Mouse (Mus musculus) embryonic fibroblast, embryonic 13.5 days (primary cell): Measurements from ENCODE around the gene St3gal3.

ENCODE experiments used
- CTCF ChIP-seq: IDR thresholded peaks from 2 replicates; pipeline ENCODE4 v1.5.1; 2011; ENCODE audit warnings: mild to moderate bottlenecking, control low read depth, low read length, moderate library complexity, borderline replicate concordance; ENCODE audit not compliant: insufficient read depth
- POLR2A ChIP-seq: IDR thresholded peaks from 2 replicates; pipeline ENCODE4 v1.6.1; 2011; ENCODE audit warnings: low read depth, mild to moderate bottlenecking, control low read depth, low read length, moderate library complexity

DNA sequence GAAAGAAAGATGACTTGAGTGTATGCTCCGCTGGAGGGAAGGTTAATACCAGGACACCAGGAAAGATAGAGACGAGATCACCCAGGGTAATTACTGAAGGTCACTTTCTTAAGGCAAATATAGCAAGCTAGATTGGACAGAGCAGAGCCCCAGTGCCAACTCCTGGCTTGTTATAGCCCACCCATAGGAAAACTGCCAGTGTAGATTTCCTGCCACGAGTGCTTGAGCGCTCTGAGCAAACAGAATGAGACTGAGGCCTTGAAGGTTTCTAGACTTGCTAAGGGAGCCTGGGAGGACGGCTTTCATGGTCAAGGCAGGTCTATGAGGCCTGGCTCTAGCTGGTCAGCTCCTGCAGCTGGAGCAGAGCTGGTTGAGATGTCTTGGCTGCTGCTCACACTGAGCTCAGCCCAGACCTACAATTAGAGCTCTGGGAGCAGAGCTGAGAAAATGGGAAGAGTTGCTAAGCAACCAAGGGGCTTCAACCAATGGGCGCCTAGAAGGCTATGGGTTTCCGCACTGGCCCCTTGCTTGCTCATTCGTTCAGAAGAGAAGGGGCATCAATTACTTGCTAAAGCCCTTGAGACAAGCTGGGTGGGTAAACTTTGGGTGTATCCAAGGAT, 225.8 kb downstream of the St3gal3 start:
- no peak for TF ChIP-seq CTCF
- no peak for TF ChIP-seq POLR2A
